Mouse (Mus musculus): ENCODE measurements at regions not wholly inside any gene's neighbourhood (a gene's known extent, or its start where the extent isn't known, plus 50 kb on each side); places are given as distances from the start of the nearest gene placed in this dataset.

- no peak for DNase-seq (ENCODE audit: extremely low spot score, low spot score)
These were observed 104.1 kb upstream of the Tsc22d2 start for GRCm38 (mm10) chr3:58310390-58310789.

GRCm38 (mm10) chr3:58311104-58311685 is 103.3 kb upstream of the Tsc22d2 start:
- DNase-seq (ENCODE audit: extremely low spot score, low spot score) = no peak

- no peak for DNase-seq (ENCODE audit: extremely low spot score, low spot score)
These were observed 101.9 kb upstream of the Tsc22d2 start for GRCm38 (mm10) chr3:58312623-58313022.

GRCm38 (mm10) chr3:58315236-58315635 is 99.3 kb upstream of the Tsc22d2 start:
- DNase-seq (ENCODE audit: extremely low spot score, low spot score) = no peak

GRCm38 (mm10) chr3:58317240-58317639 is 97.3 kb upstream of the Tsc22d2 start:
- no peak for DNase-seq (ENCODE audit: extremely low spot score, low spot score)

- no peak for DNase-seq (ENCODE audit: extremely low spot score, low spot score)
These were observed 95.8 kb upstream of the Tsc22d2 start for GRCm38 (mm10) chr3:58318756-58319155.

GRCm38 (mm10) chr3:58319463-58319862 is 95.1 kb upstream of the Tsc22d2 start:
- no peak for DNase-seq (ENCODE audit: extremely low spot score, low spot score)

GRCm38 (mm10) chr3:58320812-58321211 is 93.7 kb upstream of the Tsc22d2 start:
- DNase-seq (ENCODE audit: extremely low spot score, low spot score) = no peak

- no peak for DNase-seq (ENCODE audit: extremely low spot score, low spot score)
These were observed 92.2 kb upstream of the Tsc22d2 start for GRCm38 (mm10) chr3:58322322-58322721.

GRCm38 (mm10) chr3:58327721-58328120 is 86.8 kb upstream of the Tsc22d2 start:
- no peak for DNase-seq (ENCODE audit: extremely low spot score, low spot score)

- DNase-seq (ENCODE audit: extremely low spot score, low spot score) = no peak
These were observed 84.3 kb upstream of the Tsc22d2 start for GRCm38 (mm10) chr3:58330186-58330585.

- DNase-seq (ENCODE audit: extremely low spot score, low spot score) = no peak
These were observed 80.5 kb upstream of the Tsc22d2 start for GRCm38 (mm10) chr3:58333997-58334396.

GRCm38 (mm10) chr3:58335277-58335676 is 79.2 kb upstream of the Tsc22d2 start:
- DNase-seq (ENCODE audit: extremely low spot score, low spot score) = no peak

GRCm38 (mm10) chr3:58336135-58336534 is 78.4 kb upstream of the Tsc22d2 start:
- DNase-seq (ENCODE audit: extremely low spot score, low spot score) = no peak

- no peak for DNase-seq (ENCODE audit: extremely low spot score, low spot score)
These were observed 77.9 kb upstream of the Tsc22d2 start for GRCm38 (mm10) chr3:58336590-58336989.

GRCm38 (mm10) chr3:58338976-58339375 is 75.5 kb upstream of the Tsc22d2 start:
- DNase-seq (ENCODE audit: extremely low spot score, low spot score) = no peak

- DNase-seq (ENCODE audit: extremely low spot score, low spot score) = no peak
These were observed 72.4 kb upstream of the Tsc22d2 start for GRCm38 (mm10) chr3:58342096-58342495.

GRCm38 (mm10) chr3:58362563-58362962 is 52.0 kb upstream of the Tsc22d2 start:
- no peak for DNase-seq (ENCODE audit: extremely low spot score, low spot score)

GRCm38 (mm10) chr3:58364526-58364925 is 50.0 kb upstream of the Tsc22d2 start:
- no peak for DNase-seq (ENCODE audit: extremely low spot score, low spot score)
